Mouse (Mus musculus) lung, postnatal 10 days (tissue): Measurements from ENCODE around the gene Slc23a2.

Experiments used
- DNase-seq: peaks from one replicate; pipeline ENCODE4 v3.0.0; 2021

Slc23a2 gene

GRCm38 (mm10) chr2:132044320-132045274, 100.3 kb downstream of the Slc23a2 start:
- no peak for DNase-seq

- peak; percentile 90 for DNase-seq
Observed at GRCm38 (mm10) chr2:132043101-132043621, 101.7 kb downstream of the Slc23a2 start.

GRCm38 (mm10) chr2:132039894-132040293, 105.0 kb downstream of the Slc23a2 start:
- no peak for DNase-seq

DNA sequence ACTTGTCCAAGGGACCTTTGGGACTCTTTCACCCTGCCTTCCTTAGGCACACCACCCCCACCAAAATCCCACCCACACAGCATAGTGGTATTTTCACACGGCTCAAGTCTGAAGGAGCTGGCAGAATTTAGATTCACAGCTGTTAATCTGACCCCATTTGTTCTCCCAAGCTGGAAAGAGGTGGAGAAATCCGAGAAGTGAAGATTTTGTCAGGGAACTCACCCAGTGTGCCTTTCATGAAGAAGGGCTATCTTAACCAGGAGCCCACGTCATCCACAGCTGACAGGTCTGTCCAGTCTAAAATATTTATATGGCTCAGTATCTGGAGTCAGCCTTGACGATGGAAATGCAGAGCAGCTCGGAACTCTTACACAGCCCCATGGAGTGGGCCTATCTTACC, 108.6 kb downstream of the Slc23a2 start:
- no peak for DNase-seq

GRCm38 (mm10) chr2:132035470-132035835, 109.5 kb downstream of the Slc23a2 start:
- DNase-seq: no peak

GRCm38 (mm10) chr2:132034590-132035469, 110.1 kb downstream of the Slc23a2 start:
- DNase-seq: no peak

GRCm38 (mm10) chr2:132031364-132032095, 113.4 kb downstream of the Slc23a2 start:
- no peak for DNase-seq

DNA sequence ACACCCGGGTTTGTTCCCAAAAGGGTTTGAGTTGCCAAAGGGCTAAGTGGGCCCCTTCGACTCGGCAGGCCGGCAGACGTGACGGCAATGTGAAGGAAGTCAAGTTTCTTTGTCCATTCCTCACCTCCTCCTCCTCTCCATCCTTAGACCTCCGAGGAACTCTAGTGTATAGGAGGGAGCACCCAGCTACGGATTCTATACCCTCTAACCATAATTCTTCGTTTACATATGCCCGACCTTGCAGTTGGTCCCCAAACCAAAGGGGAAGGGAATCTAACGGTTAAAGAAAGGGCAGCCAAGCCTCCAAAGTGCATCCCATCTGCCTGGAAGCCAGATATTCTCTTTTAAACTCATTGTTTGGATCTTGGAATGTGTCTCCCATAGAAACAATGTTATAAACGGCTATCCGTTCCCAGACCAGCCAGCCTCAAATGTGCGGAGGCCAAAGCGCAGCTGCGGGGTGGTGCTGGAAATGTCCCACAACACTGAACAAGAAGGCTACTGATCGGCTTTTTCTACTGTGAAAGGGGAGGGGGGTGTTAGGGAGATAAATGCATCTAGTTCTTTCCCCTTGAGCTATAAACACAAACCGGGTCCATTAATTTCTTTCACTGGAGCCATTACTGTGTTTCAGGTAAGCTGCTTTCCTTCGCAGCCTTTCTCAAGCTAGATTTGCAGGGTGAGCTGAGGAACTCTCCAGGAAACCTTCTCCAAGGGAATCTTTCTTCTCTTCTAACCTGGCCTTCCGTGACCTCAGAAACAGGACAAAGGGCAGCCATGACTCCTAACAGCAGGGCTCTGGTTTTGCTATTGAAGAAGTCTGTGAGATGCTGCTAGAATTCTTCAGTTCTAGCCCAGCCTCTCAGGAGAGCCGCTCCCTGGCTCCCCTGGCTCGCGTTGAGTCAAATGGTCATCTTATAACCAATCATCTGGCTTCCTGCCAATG, 114.2 kb downstream of the Slc23a2 start:
- peak; percentile 72 for DNase-seq

DNA sequence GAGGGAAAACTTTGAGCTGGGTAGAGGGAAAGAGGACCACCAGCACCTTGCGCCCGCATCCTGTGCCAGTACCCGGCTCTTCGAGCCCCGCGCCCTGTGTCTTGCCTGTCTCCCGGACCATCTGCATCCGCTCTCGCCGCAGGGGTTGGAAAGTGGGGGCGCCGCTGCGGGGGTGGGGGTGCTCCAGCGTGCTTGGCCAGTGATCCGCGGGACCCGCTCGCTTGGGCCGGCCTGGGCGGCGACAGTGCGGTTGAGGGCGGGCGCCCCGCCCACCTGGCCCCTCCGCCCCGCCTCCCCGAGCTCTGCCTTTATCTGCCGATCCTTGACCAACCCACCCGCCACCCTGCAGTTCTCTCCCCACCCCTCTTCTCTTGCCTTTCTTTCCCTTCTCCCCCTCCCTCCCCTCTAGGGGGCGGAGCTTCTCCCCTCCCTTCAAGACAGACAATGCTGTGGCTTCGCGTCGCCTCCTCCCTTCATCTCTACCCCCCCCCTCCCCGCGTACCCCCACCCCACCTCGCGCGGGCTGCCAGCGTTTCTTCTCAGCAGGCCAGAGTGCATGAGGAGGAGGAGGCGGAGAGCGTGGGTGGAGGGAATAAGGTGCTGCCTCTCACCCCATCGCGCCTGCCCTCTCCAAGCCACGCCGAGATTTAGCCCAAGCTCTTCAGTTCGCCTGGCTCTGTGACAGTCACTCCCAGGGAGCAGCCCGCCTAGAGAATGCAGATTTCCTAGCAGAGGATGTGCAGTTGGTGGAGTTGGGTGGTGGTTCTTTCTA, 115.1 kb downstream of the Slc23a2 start, which contains the start of gene Rassf2:
Rassf2 (minus strand) TSS at position 613 of the 772 bp plus-strand sequence.
- DNase-seq: peak; percentile 94

DNA sequence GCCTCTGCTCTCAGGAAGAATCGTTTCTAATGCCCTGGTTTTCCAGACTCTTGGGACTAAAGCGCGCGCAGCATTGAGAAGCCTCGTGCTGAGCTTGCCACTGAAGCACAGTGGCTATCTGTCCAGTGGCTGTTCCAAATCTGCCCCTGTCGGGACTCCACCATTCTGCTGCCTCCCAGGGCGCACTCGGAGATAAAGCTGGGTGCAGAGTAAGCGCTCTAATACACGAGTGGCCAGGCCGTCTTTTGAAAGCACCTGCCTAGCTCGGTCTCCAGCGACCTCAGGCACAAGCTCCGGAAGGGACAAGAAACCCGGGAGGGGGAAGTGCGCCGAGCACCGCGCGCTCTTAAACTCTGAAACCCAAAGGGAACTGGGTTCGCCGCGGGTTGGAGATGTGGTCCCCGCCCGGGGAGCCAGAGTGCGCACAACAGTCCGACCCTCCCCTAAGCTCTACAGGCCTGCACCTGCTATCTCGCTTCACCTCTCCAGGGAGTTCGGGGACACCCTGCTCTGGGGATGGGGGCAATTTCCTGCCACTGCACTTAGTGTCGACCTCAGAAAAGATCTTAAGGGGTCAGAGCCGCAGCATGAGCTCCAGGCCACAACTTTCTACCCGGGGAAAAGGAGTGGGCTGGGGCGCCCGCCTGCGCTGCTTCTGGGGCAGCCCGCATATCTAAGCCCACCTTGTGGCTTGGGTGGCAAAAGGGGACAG, 115.9 kb downstream of the Slc23a2 start:
- DNase-seq: peak; percentile 57

DNA sequence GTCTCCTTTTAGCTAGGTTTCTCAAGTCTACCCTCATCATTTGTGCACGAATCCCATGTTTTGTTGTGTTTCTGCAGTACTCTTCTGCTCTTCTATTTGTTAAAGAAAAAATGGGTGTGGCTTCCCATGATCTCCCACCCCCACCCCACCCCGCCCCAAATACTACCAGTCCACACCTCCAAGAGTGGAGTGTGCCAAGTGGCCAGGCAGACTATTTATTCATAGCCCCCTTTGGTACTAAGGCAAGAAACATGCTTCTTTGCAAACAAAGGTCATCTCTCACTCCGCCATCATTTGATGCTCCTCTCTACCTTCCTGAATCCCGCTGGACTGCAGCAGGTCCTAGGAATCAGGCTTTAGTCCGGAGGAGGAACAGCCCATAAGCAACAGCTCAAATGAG, 116.8 kb downstream of the Slc23a2 start:
- no peak for DNase-seq

- peak; percentile 54 for DNase-seq
Observed at GRCm38 (mm10) chr2:132027366-132027765, 117.5 kb downstream of the Slc23a2 start.

DNA sequence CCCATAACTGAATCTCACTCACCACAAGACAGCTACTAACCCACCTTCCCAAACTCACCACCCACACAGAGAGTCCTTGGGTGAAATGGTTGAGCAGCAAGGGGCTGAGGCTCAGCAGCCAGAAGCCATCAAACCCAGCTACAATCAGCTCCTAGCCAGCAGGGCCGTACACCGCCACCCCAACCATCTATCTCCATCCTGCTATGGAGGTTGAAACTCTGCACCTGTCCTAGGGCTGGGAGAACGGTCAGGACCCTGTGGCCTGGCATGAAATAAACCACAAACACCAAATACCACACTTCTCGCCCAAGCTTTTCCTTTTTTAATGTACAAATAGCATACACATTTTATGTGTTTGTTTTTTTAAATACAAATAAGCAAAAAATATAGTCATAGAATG, 120.9 kb downstream of the Slc23a2 start:
- DNase-seq: no peak

DNA sequence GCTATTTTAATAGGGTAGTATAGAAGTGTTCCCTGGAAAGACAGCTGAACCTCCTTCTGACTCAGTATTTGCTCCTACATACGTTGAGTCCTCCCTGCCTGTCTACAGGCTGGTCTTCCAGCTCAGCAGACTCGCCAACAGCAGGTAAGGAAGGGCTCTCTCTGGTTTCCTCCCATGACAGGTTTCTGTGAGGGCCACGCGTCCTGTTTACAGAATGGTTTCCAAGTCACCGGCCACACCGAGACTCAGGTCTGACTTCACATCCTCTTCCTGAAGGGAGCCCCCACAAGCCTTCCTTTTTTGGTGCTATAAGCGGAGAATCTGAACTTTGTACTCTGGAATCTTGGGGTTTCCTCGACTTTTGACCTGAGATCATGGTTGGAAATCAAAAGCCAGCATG, 122.3 kb downstream of the Slc23a2 start:
- DNase-seq: peak; percentile 47

- no peak for DNase-seq
Observed at GRCm38 (mm10) chr2:132021616-132022015, 123.3 kb downstream of the Slc23a2 start.

GRCm38 (mm10) chr2:132020991-132021541, 123.8 kb downstream of the Slc23a2 start:
- DNase-seq: peak; percentile 73

- no peak for DNase-seq
Observed at GRCm38 (mm10) chr2:132020420-132020819, 124.5 kb downstream of the Slc23a2 start.

DNA sequence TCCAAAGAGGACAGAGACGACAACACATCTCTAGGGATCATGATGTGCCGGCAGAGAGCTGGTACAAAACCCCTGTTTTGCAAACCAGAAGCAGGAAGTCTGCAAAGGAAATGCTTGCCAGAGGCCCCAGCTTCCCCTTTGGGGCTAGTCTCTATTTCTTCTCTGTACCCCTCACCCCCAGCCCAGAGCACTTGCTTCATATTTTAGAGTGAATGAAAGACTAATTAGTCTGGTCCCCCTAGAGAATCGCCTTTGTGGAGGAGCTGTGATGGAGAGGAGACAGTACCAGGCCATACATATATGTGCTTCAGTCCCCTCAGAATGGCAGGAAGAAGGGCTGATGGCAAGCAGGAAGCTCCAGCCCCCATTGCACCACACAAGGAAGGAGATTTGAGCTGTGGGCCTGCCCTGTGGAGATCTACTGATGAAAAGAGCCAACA, 125.5 kb downstream of the Slc23a2 start:
- no peak for DNase-seq

GRCm38 (mm10) chr2:132018156-132018555, 126.8 kb downstream of the Slc23a2 start:
- no peak for DNase-seq
